Mouse (Mus musculus) neural tube, embryonic 11.5 days (tissue): ENCODE results near the gene Ttc28. TPM values are rescaled to one million over a fixed set of nuclear protein-coding genes. Genes with fewer than 3 reads are reported as not detected.

ENCODE experiments used
- ATAC-seq: fragments of 200-750 bp; cut with Nextera tagmentation; 2 replicates; pipeline ENCODE4 v1.8.0; 2017; ENCODE audit warnings: moderate number of reproducible peaks, mild to moderate bottlenecking, moderate TSS enrichment, moderate library complexity; ENCODE audit not compliant: insufficient read depth, low FRiP score, low TSS enrichment
- DNase-seq: peaks from one replicate; pipeline ENCODE4 v3.0.0-alpha.2; 2015; ENCODE audit warnings: low spot score
- H3K27ac ChIP-seq: fragments of 300-500 bp; sonication (generic); 2 replicates; pipeline ENCODE4 v1.5.1; 2014; ENCODE audit warnings: low read depth, mild to moderate bottlenecking, low read length
- H3K27me3 ChIP-seq: fragments of 300-500 bp; sonication (generic); 2 replicates; pipeline ENCODE4 v1.6.1; 2014; ENCODE audit warnings: mild to moderate bottlenecking, low read length, mixed read lengths; ENCODE audit not compliant: control insufficient read depth, insufficient read depth
- H3K36me3 ChIP-seq: fragments of 300-500 bp; sonication (generic); 2 replicates; pipeline ENCODE4 v1.6.1; 2014; ENCODE audit warnings: mild to moderate bottlenecking, low read length, moderate library complexity, mixed read lengths; ENCODE audit not compliant: control insufficient read depth, insufficient read depth
- H3K4me1 ChIP-seq: fragments of 300-500 bp; sonication (generic); 2 replicates; pipeline ENCODE4 v1.6.1; 2014; ENCODE audit warnings: low read length, mixed read lengths; ENCODE audit not compliant: control insufficient read depth, insufficient read depth
- H3K4me2 ChIP-seq: fragments of 300-500 bp; sonication (generic); 2 replicates; pipeline ENCODE4 v1.6.1; 2014; ENCODE audit warnings: low read depth, mild to moderate bottlenecking, moderate library complexity
- H3K4me3 ChIP-seq: fragments of 300-500 bp; sonication (generic); 2 replicates; pipeline ENCODE4 v1.5.1; 2014; ENCODE audit warnings: low read depth, low read length
- H3K9ac ChIP-seq: fragments of 300-500 bp; sonication (generic); 2 replicates; pipeline ENCODE4 v1.6.1; 2014; ENCODE audit warnings: mild to moderate bottlenecking, low read length
- H3K9me3 ChIP-seq: fragments of 300-500 bp; sonication (generic); 2 replicates; pipeline ENCODE4 v1.6.1; 2016; ENCODE audit warnings: low read length; ENCODE audit not compliant: control insufficient read depth
- WGBS: fragments of 180-500 bp; shearing (Covaris S2); extraction: QIAGEN DNeasy Blood & Tissue Kit; methylation state at CpG from one replicate; pipeline ENCODE4 v1.1.7; 2014; 5-methylcytosine and 5-hydroxymethylcytosine counted together
- polyA plus RNA-seq: library from polyadenylated mRNA; unstranded; fragments of >200 nt; fragmentation: Nextera tagmentation; extraction: Ambion mirVana; gene quantifications from 2 replicates; pipeline ENCODE4 v1.2.1, GENCODE M21; 2014

Gene Ttc28
- polyA plus RNA-seq, 1 experiment from 2014 or later: 16.1 TPM

- no peak overlapping the region for H3K4me3 ChIP-seq
- ATAC-seq (no peak), DNase-seq (no peak)
- 61% methylated on average over 3 of the region's 3 CpGs for WGBS
- H3K9me3 ChIP-seq: no peaks in the 10 kb centered on the region
- no peak overlapping the region for H3K4me2 ChIP-seq
- H3K9ac ChIP-seq: no peak overlapping the region
- H3K27ac ChIP-seq: no peak overlapping the region
- no peaks in the 10 kb centered on the region for H3K36me3 ChIP-seq
- no peaks in the 10 kb centered on the region for H3K27me3 ChIP-seq
- H3K4me1 ChIP-seq: peaks cover 2% of the 10 kb centered on the region; the same call in 1 of the 2 replicates
Observed at GRCm38 (mm10) chr5:110949791-110950190, 70.2 kb downstream of the Ttc28 start.

- H3K27me3 ChIP-seq: no peaks in the 10 kb centered on the region
- WGBS: 91% methylated on average over 4 of the region's 4 CpGs
Observed at GRCm38 (mm10) chr5:110958196-110958595, 78.6 kb downstream of the Ttc28 start.

GRCm38 (mm10) chr5:110960067-110960466, 80.5 kb downstream of the Ttc28 start:
- 43% methylated on average over 4 of the region's 4 CpGs for WGBS
- H3K36me3 ChIP-seq: no peaks in the 10 kb centered on the region
- ATAC-seq: no peak

More at GRCm38 (mm10) chr5:110958196-110958595, 78.6 kb downstream of the Ttc28 start:
- H3K27ac ChIP-seq: no peak overlapping the region
- H3K4me3 ChIP-seq: no peak overlapping the region
- peaks cover 3% of the 10 kb centered on the region; the same call in 1 of the 2 replicates for H3K4me1 ChIP-seq
- no peak overlapping the region for H3K9ac ChIP-seq
- no peaks in the 10 kb centered on the region for H3K9me3 ChIP-seq
- H3K4me2 ChIP-seq: no peak overlapping the region
- DNase-seq (no peak), ATAC-seq (no peak)
- no peaks in the 10 kb centered on the region for H3K36me3 ChIP-seq

GRCm38 (mm10) chr5:110960890-110961289, 81.3 kb downstream of the Ttc28 start:
- ATAC-seq (no peak), DNase-seq (no peak)
- H3K36me3 ChIP-seq: no peaks in the 10 kb centered on the region
- H3K4me3 ChIP-seq: no peak overlapping the region
- no peaks in the 10 kb centered on the region for H3K9me3 ChIP-seq
- H3K27ac ChIP-seq: no peak overlapping the region
- WGBS: 86% methylated on average over 4 of the region's 4 CpGs
- no peak overlapping the region for H3K9ac ChIP-seq
- H3K4me1 ChIP-seq: peaks cover 3% of the 10 kb centered on the region; the same call in 1 of the 2 replicates
- no peaks in the 10 kb centered on the region for H3K27me3 ChIP-seq
- H3K4me2 ChIP-seq: no peak overlapping the region

More at GRCm38 (mm10) chr5:110960067-110960466, 80.5 kb downstream of the Ttc28 start:
- Histone ChIP-seq H3K4me3 (no peak overlapping the region), H3K27me3 (no peaks in the 10 kb centered on the region), H3K9me3 (no peaks in the 10 kb centered on the region), H3K4me2 (no peak overlapping the region), H3K27ac (no peak overlapping the region), H3K4me1 (peaks cover 3% of the 10 kb centered on the region; the same call in 1 of the 2 replicates), H3K9ac (no peak overlapping the region)
- no peak for DNase-seq

- H3K4me1 ChIP-seq: no peaks in the 10 kb centered on the region
- no peak overlapping the region for H3K9ac ChIP-seq
- H3K36me3 ChIP-seq: no peaks in the 10 kb centered on the region
- H3K9me3 ChIP-seq: no peaks in the 10 kb centered on the region
- H3K4me3 ChIP-seq: no peak overlapping the region
- no peak for ATAC-seq
- no peak overlapping the region for H3K4me2 ChIP-seq
- DNase-seq: no peak
- no peaks in the 10 kb centered on the region for H3K27me3 ChIP-seq
- H3K27ac ChIP-seq: no peak overlapping the region
- WGBS: 80% methylated on average over 11 of the region's 11 CpGs
Observed at GRCm38 (mm10) chr5:110967483-110968055, 88.0 kb downstream of the Ttc28 start.

- no peak overlapping the region for H3K9ac ChIP-seq
- H3K4me3 ChIP-seq: no peak overlapping the region
- WGBS: 79% methylated on average over 1 of the region's 1 CpGs
- H3K9me3 ChIP-seq: no peaks in the 10 kb centered on the region
- no peaks in the 10 kb centered on the region for H3K36me3 ChIP-seq
- no peaks in the 10 kb centered on the region for H3K4me1 ChIP-seq
- no peaks in the 10 kb centered on the region for H3K27me3 ChIP-seq
- no peak overlapping the region for H3K4me2 ChIP-seq
- DNase-seq: no peak
- no peak for ATAC-seq
- no peak overlapping the region for H3K27ac ChIP-seq
Observed at GRCm38 (mm10) chr5:110968566-110968965, 89.0 kb downstream of the Ttc28 start.

- Histone ChIP-seq H3K36me3 (no peaks in the 10 kb centered on the region), H3K4me3 (no peak overlapping the region), H3K27ac (no peak overlapping the region), H3K27me3 (no peaks in the 10 kb centered on the region), H3K9ac (no peak overlapping the region), H3K4me2 (no peak overlapping the region), H3K9me3 (no peaks in the 10 kb centered on the region), H3K4me1 (no peaks in the 10 kb centered on the region)
- WGBS: 83% methylated on average over 9 of the region's 9 CpGs
- ATAC-seq: no peak
- no peak for DNase-seq
Observed at GRCm38 (mm10) chr5:110970162-110970780, 90.7 kb downstream of the Ttc28 start.

- Histone ChIP-seq H3K36me3 (no peaks in the 10 kb centered on the region), H3K4me2 (no peak overlapping the region), H3K4me1 (no peaks in the 10 kb centered on the region), H3K27me3 (no peaks in the 10 kb centered on the region), H3K27ac (no peak overlapping the region), H3K9ac (no peak overlapping the region), H3K4me3 (no peak overlapping the region), H3K9me3 (no peaks in the 10 kb centered on the region)
- WGBS: 93% methylated on average over 7 of the region's 7 CpGs
- ATAC-seq (no peak), DNase-seq (no peak)
Observed at GRCm38 (mm10) chr5:110976721-110977120, 97.1 kb downstream of the Ttc28 start.

GRCm38 (mm10) chr5:110977796-110978195, 98.2 kb downstream of the Ttc28 start:
- no peaks in the 10 kb centered on the region for H3K27me3 ChIP-seq
- no peaks in the 10 kb centered on the region for H3K9me3 ChIP-seq
- H3K4me2 ChIP-seq: no peak overlapping the region
- no peaks in the 10 kb centered on the region for H3K36me3 ChIP-seq
- H3K4me1 ChIP-seq: no peaks in the 10 kb centered on the region
- no peak overlapping the region for H3K9ac ChIP-seq
- no peak for DNase-seq
- no peak overlapping the region for H3K27ac ChIP-seq
- H3K4me3 ChIP-seq: no peak overlapping the region
- 79% methylated on average over 4 of the region's 4 CpGs for WGBS
- ATAC-seq: no peak
